Mouse (Mus musculus): ENCODE measurements around the gene Mob4. TPM values are rescaled to one million over a fixed set of nuclear protein-coding genes. Genes with fewer than 3 reads are reported as not detected.
A peak's percentile ranks its signal among the peaks of the same experiment; 100 is the strongest.

Gene Mob4
- polyA plus RNA-seq, 1 experiment from 2014 or later = 145 TPM

GRCm38 (mm10) chr1:55192015-55192414, 61.0 kb downstream of the Mob4 start:
- H3K9ac ChIP-seq (ENCODE audit: low read length) = peak overlapping the region; percentile 50
- H3K4me3 ChIP-seq (ENCODE audit: low read length) = peak overlapping the region; percentile 39
- ATAC-seq (ENCODE audit: low read depth) = peak; percentile 55

GRCm38 (mm10) chr1:55192824-55193223, 61.8 kb downstream of the Mob4 start:
- Histone ChIP-seq H3K27me3 (ENCODE audit: control insufficient read depth, insufficient read depth, low read depth, low read length) (no peaks in the 10 kb centered on the region), H3K4me3 (ENCODE audit: low read length) (no peak overlapping the region), H3K4me2 (ENCODE audit: low read depth, low read length) (no peak overlapping the region), H3K9me3 (ENCODE audit: control insufficient read depth, low read length) (no peaks in the 10 kb centered on the region), H3K27ac (ENCODE audit: low read length) (peak overlapping the region; percentile 90), H3K36me3 (ENCODE audit: control insufficient read depth, insufficient read depth, low read length) (no peaks in the 10 kb centered on the region; the same call in 1 of the 2 replicates), H3K4me1 (replicated peaks; ENCODE audit: control insufficient read depth, insufficient read depth, low read length) (peaks cover 20% of the 10 kb centered on the region), H3K9ac (ENCODE audit: low read length) (peak overlapping the region; percentile 44)
- ATAC-seq (ENCODE audit: low read depth) = no peak; the same call in 1 of the 2 replicates
- 42% methylated on average over 3 of the region's 3 CpGs for WGBS

More at GRCm38 (mm10) chr1:55192015-55192414, 61.0 kb downstream of the Mob4 start:
- H3K27ac ChIP-seq (ENCODE audit: low read length) = peak overlapping the region; percentile 68
- H3K4me2 ChIP-seq (ENCODE audit: low read depth, low read length) = peak overlapping the region; percentile 54
- WGBS = 8% methylated on average over 8 of the region's 8 CpGs
- no peaks in the 10 kb centered on the region for H3K27me3 ChIP-seq (ENCODE audit: control insufficient read depth, insufficient read depth, low read depth, low read length)
- no peaks in the 10 kb centered on the region; the same call in 1 of the 2 replicates for H3K36me3 ChIP-seq (ENCODE audit: control insufficient read depth, insufficient read depth, low read length)
- H3K4me1 ChIP-seq (replicated peaks; ENCODE audit: control insufficient read depth, insufficient read depth, low read length) = peaks cover 20% of the 10 kb centered on the region
- no peaks in the 10 kb centered on the region for H3K9me3 ChIP-seq (ENCODE audit: control insufficient read depth, low read length)

DNA sequence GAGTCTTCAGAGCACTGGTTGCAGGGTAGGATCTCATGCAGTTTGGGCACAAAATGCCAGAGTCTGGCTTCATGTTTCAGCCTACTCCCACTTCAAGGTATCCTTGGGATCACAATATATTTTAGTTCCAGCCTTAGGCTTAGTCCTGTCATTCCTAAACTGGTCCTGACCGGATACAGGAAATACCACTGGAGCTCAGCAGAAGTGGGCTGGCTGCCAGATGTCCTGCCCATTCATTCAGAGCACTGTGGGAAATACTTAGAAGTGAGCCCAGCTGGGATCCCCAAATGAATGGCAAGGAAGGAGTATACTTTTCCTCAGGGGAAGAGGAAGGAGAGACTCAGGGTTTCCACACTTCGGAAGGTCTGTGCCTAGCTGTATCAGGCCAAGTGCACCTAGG, 62.3 kb downstream of the Mob4 start:
- no peaks in the 10 kb centered on the region for H3K27me3 ChIP-seq (ENCODE audit: control insufficient read depth, insufficient read depth, low read depth, low read length)
- no peak overlapping the region for H3K4me2 ChIP-seq (ENCODE audit: low read depth, low read length)
- H3K9ac ChIP-seq (ENCODE audit: low read length) = peak overlapping the region; percentile 44
- peak overlapping the region; percentile 90 for H3K27ac ChIP-seq (ENCODE audit: low read length)
- ATAC-seq (ENCODE audit: low read depth) = peak; percentile 91
- peaks cover 20% of the 10 kb centered on the region for H3K4me1 ChIP-seq (replicated peaks; ENCODE audit: control insufficient read depth, insufficient read depth, low read length)
- WGBS = 24% methylated on average over 2 of the region's 2 CpGs
- no peak overlapping the region for H3K4me3 ChIP-seq (ENCODE audit: low read length)
- no peaks in the 10 kb centered on the region; the same call in 1 of the 2 replicates for H3K36me3 ChIP-seq (ENCODE audit: control insufficient read depth, insufficient read depth, low read length)
- H3K9me3 ChIP-seq (ENCODE audit: control insufficient read depth, low read length) = no peaks in the 10 kb centered on the region

- no peaks in the 10 kb centered on the region; the same call in 1 of the 2 replicates for H3K36me3 ChIP-seq (ENCODE audit: control insufficient read depth, insufficient read depth, low read length)
- H3K27me3 ChIP-seq (ENCODE audit: control insufficient read depth, insufficient read depth, low read depth, low read length) = no peaks in the 10 kb centered on the region
- H3K9me3 ChIP-seq (ENCODE audit: control insufficient read depth, low read length) = no peaks in the 10 kb centered on the region
- WGBS = 67% methylated on average over 19 of the region's 19 CpGs
- H3K4me2 ChIP-seq (ENCODE audit: low read depth, low read length) = no peak overlapping the region
- no peak overlapping the region for H3K4me3 ChIP-seq (ENCODE audit: low read length)
- peak overlapping the region; percentile 45 for H3K27ac ChIP-seq (ENCODE audit: low read length)
- peaks cover 20% of the 10 kb centered on the region for H3K4me1 ChIP-seq (replicated peaks; ENCODE audit: control insufficient read depth, insufficient read depth, low read length)
- no peak overlapping the region for H3K9ac ChIP-seq (ENCODE audit: low read length)
- no peak for ATAC-seq (ENCODE audit: low read depth)
These were observed 63.3 kb downstream of the Mob4 start for GRCm38 (mm10) chr1:55194064-55194915.

DNA sequence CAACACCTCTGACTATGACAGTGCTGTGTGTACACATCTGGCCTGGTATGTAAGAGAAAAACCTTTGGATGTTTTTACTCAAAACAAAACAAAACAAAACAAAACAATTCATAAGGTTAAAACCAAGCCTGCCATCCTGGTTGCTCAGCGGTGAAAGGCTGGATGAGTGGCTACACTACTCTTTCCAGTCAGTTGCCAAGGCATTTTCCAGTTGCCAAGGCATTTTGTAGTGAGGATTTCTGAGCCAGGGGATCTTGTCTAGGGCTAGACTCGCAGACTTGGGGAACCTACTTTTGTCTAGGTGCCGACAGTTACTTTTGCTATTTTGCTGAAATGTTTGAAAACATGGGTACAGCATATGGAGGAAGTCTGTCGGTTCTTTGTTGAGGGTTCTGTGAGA, 64.0 kb downstream of the Mob4 start:
- no peak overlapping the region for H3K4me3 ChIP-seq (ENCODE audit: low read length)
- no peak overlapping the region for H3K27ac ChIP-seq (ENCODE audit: low read length)
- WGBS = 77% methylated on average over 4 of the region's 4 CpGs
- ATAC-seq (ENCODE audit: low read depth) = no peak
- H3K9me3 ChIP-seq (ENCODE audit: control insufficient read depth, low read length) = no peaks in the 10 kb centered on the region
- H3K36me3 ChIP-seq (ENCODE audit: control insufficient read depth, insufficient read depth, low read length) = no peaks in the 10 kb centered on the region; the same call in 1 of the 2 replicates
- no peaks in the 10 kb centered on the region for H3K27me3 ChIP-seq (ENCODE audit: control insufficient read depth, insufficient read depth, low read depth, low read length)
- no peak overlapping the region for H3K9ac ChIP-seq (ENCODE audit: low read length)
- H3K4me1 ChIP-seq (replicated peaks; ENCODE audit: control insufficient read depth, insufficient read depth, low read length) = peaks cover 20% of the 10 kb centered on the region
- no peak overlapping the region for H3K4me2 ChIP-seq (ENCODE audit: low read depth, low read length)

- H3K4me1 ChIP-seq (replicated peaks; ENCODE audit: control insufficient read depth, insufficient read depth, low read length) = peaks cover 20% of the 10 kb centered on the region
- H3K4me2 ChIP-seq (ENCODE audit: low read depth, low read length) = no peak overlapping the region
- ATAC-seq (ENCODE audit: low read depth) = no peak
- no peaks in the 10 kb centered on the region for H3K9me3 ChIP-seq (ENCODE audit: control insufficient read depth, low read length)
- no peak overlapping the region for H3K4me3 ChIP-seq (ENCODE audit: low read length)
- WGBS = 53% methylated on average over 6 of the region's 6 CpGs
- no peaks in the 10 kb centered on the region; the same call in 1 of the 2 replicates for H3K36me3 ChIP-seq (ENCODE audit: control insufficient read depth, insufficient read depth, low read length)
- peak overlapping the region; percentile 34 for H3K27ac ChIP-seq (ENCODE audit: low read length)
- no peak overlapping the region for H3K9ac ChIP-seq (ENCODE audit: low read length)
- H3K27me3 ChIP-seq (ENCODE audit: control insufficient read depth, insufficient read depth, low read depth, low read length) = no peaks in the 10 kb centered on the region
These were observed 65.4 kb downstream of the Mob4 start for GRCm38 (mm10) chr1:55196327-55197003.

DNA sequence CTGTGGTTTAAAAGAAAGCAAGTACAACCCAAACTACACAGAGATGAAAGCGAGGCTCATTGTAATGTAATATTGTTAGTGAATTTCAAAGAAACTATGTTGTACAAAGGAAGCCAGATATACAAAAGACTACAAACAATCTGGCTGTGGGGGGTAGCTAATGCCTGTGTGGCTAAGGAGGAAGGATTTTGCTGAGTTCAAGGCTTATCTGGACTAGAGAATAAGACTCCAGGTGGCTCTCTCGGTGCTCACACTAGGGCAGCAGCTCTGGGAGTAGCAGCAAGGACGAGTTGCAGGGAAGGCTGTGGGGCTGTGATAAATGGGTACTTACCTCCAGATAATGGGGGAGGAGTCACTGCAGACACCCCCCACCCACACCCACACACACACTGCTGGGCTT, 67.7 kb downstream of the Mob4 start:
- no peaks in the 10 kb centered on the region for H3K27me3 ChIP-seq (ENCODE audit: control insufficient read depth, insufficient read depth, low read depth, low read length)
- 46% methylated on average over 3 of the region's 3 CpGs for WGBS
- no peak for ATAC-seq (ENCODE audit: low read depth)

GRCm38 (mm10) chr1:55201850-55202752, 71.1 kb downstream of the Mob4 start:
- ATAC-seq (ENCODE audit: low read depth) = peak; percentile 66
- H3K4me1 ChIP-seq (replicated peaks; ENCODE audit: control insufficient read depth, insufficient read depth, low read length) = peaks cover 6% of the 10 kb centered on the region
- H3K4me3 ChIP-seq (ENCODE audit: low read length) = no peak overlapping the region
- H3K9ac ChIP-seq (ENCODE audit: low read length) = peak overlapping the region; percentile 30; the same call in 1 of the 2 replicates
- peak overlapping the region; percentile 6 for H3K4me2 ChIP-seq (ENCODE audit: low read depth, low read length)
- H3K27ac ChIP-seq (ENCODE audit: low read length) = peak overlapping the region; percentile 70
- H3K36me3 ChIP-seq (ENCODE audit: control insufficient read depth, insufficient read depth, low read length) = peaks cover 3% of the 10 kb centered on the region
- no peaks in the 10 kb centered on the region for H3K27me3 ChIP-seq (ENCODE audit: control insufficient read depth, insufficient read depth, low read depth, low read length)
- no peaks in the 10 kb centered on the region for H3K9me3 ChIP-seq (ENCODE audit: control insufficient read depth, low read length)
- 51% methylated on average over 18 of the region's 18 CpGs for WGBS

More for the DNA sequence above, 67.7 kb downstream of the Mob4 start:
- Histone ChIP-seq H3K4me1 (replicated peaks; ENCODE audit: control insufficient read depth, insufficient read depth, low read length) (peaks cover 6% of the 10 kb centered on the region), H3K9ac (ENCODE audit: low read length) (no peak overlapping the region), H3K36me3 (ENCODE audit: control insufficient read depth, insufficient read depth, low read length) (peaks cover 2% of the 10 kb centered on the region), H3K4me2 (ENCODE audit: low read depth, low read length) (no peak overlapping the region), H3K9me3 (ENCODE audit: control insufficient read depth, low read length) (no peaks in the 10 kb centered on the region), H3K4me3 (ENCODE audit: low read length) (no peak overlapping the region), H3K27ac (ENCODE audit: low read length) (no peak overlapping the region)
